Mouse (Mus musculus) 3T3-L1 (cell line): ENCODE measurements around the gene Mgll.
A peak's percentile ranks its signal among the peaks of the same experiment; 100 is the strongest.

ENCODE experiments used
- DNase-seq: peaks from one replicate; pipeline ENCODE4 v3.0.0-alpha.2; 2015; ENCODE audit warnings: low read depth, low spot score

Mgll gene

DNA sequence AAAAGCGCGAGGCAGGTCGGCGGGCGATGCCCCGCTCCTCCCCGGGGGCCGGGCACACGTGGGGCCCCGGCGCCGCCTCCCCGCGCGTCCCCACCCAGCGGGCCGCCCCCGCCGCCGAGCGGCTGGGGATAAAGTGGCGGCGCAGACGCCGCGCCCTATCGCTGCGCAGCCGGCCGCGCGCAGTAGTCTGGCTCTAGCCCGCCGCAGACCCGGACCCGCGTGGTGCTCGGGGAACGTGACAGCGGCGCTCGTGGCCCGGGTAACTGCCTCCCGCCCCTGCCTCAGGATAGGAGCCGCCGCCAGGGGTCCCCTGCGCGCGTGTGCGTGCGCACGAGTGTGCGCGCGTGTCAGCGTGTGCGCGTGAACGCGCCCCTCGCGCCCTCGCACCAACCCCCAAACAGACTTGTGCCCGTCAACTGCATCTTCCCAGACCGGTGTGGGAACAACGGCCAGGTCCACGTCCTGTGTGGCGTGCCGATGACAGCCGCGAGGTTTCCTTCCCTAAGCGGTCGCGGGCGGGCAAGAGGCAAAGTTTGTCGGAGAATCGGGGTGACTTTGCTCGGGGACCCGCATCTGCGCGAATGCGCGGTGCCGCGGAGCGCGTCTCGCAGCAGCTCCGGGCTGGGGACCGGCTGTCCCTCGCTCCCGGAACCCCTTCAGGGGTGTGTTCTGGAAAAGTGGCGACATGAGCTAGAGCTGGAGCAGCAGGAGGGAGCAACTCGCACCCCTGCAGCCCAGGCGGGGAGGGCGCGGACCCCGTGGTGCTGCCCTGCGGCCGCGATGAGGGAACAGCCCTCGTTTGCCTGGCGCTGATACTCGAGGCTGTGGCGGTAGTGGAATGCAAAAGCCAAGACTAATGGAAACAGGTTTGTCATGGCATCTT is at the start of gene Mgll:
Gene Mgll, plus strand, starts transcription at position 100 of the 883 bp plus-strand sequence.
- no peak for DNase-seq

DNA sequence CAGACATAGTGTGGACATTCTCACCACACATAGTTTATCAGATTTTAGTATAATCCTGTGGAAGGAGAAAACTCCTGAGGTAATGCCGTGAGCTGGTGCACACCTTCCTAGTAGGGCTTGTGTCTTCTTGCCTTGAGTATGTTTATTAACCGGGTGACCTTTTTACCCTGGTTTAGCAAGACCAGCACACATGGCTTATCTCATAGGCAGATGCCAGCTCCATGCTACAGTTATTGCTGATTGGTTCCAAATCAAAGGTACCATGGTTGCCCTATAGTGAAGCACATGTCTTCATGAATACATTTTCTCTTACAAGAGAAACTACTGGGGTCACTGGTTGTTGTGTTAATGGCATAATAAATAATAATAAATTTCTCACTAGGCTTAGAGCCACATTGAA is 48.4 kb upstream of the Mgll start:
- no peak for DNase-seq

DNA sequence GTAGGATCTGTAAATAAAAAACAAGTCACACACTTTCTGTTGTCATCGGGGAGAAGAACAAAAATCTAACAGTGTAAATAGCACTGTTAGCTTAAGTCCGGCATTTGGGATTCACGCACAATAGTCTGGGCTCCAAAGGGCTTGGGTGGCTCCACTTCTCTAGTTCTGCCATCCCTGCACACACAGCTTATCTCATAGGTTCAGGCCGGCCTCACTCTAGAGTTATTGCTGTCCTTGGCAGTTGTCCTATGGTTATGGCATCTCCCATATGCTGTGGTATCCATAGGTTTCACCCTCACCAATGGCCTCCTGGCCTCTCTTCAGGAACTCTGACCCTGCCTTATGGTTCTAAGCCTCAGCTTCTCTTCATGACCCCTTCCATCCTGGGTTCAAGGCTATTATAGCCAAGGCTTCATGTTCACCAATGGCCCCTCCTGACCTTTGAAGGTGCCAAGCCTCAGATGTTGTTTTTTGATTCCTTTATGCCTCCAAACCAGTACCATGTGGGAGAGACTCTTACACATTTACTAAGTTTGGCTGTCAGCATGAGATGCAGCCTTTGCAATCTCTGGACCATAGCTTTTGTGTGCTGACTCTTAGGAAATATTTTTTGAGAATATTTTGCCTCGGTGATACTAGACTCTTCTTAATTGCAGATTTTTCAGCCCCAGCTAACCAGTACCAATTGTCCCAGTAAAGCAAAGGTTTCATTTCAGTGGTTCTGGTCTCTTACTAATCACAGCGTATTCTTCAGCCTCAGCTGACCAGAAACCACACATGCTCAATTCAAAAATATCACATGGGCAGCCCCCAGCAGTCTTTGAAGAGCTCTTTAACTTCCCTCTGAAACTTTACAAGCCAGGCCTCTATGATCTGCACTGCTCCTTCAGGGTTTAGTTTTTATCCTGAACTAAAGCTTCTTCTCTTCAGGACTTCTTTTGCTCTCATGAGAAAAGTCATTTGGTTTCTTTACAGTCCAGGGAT is 47.2 kb upstream of the Mgll start:
- no peak for DNase-seq

DNA sequence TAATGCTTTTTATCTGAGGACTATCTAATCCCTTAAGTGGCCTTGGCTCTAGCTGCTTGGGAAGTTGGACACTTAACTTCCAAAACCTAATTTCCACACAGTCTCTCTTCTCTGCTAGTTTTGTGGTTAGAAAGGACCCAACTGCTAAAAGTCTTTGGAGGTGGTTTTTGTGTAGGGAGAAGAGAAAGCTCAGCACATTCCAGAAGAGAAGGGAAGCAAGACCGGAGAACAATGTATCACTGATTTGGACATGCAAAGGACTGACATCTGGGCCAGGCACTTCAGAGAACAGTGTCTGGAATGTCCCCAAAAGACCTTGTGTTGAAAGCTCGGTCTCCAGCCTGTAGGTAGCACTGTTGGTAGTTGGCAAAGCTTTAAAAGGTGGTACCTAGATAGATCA is 46.5 kb upstream of the Mgll start:
- no peak for DNase-seq

DNA sequence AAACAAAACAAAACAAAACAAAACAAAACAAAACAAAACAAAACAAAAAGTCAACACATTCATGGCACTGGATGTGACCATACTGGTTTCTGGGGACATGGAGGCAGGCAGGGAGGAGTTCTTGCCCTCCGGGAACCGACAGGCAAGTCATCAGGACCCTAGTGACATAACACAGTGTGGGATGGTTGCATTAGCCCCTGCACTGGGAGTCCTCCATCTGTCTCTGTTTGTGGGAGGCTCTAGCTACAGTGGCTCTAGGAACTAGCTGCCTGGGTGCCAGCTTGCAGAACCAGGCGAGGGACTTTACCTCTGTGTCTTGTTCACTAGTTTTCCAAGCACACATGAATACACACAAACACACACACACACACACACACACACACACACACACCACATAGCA is 43.2 kb upstream of the Mgll start:
- DNase-seq: no peak

DNA sequence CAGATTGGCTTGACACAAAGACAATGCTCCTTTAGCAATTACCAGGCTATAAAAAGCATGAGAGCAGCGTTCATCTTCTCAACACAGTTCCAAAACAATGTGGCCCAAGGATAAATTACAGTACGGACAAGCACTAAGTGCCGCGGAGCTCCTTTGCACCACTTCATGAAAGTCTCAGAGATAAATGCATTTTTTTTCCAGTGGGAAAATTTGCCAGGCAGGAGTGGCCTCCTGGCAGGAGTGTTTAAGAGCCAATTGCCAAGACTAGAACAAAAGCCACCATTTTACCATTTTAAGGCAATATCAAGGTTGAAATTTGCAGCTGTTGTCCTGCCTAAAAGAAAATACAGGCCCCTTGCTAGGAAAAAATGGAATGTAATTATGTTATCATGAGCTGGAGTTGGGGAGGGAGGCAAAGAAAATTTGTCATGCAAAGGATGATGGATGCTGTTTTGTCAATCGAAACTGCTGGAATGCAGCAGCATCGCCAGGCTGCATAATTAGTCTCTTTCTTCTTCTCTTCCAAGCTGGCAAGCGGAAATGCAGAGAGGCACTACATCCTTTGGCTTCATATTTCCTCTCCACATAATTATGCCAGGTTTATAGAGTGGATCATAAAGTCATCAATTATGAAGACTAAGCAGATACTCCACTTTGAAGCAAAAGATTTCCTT is 40.7 kb upstream of the Mgll start:
- no peak for DNase-seq

DNA sequence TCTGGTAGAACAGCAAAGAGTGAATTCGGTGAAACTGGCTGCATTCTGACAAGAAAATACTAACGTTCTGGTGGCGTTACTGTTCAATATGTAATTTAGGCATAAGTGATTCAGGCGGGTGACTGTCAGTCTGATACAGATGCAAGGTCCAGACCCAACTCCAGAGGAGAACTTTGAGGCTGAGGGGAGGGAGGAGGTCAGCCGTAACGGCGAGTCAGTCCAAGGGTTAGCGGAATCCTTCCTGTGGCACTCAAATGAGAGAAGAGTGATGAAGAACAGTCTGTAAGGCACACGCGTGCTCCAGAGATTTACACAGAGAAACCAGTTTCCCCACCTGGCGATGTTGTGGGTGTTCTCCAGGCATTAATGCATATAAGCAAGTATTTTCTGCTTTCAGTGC is 36.0 kb upstream of the Mgll start:
- DNase-seq: no peak

DNA sequence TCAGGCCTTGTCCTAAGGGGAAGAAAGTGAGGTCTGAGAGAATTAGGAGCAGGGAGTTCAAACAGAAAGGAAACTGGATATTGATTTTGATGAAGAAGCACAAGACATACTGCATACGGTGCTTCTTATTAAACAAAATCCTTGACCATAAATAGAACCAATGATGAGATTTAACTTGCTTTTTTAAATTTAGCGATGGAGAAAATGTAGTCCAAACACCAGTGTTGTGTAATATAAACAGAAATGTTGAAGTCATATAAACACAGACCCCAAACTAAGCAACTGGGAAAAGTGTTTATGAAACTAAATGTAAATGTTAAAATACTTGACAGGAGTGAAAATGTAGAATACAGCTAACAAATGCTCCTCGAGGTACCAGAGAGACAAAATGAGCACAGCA is 35.5 kb upstream of the Mgll start:
- DNase-seq: no peak

DNA sequence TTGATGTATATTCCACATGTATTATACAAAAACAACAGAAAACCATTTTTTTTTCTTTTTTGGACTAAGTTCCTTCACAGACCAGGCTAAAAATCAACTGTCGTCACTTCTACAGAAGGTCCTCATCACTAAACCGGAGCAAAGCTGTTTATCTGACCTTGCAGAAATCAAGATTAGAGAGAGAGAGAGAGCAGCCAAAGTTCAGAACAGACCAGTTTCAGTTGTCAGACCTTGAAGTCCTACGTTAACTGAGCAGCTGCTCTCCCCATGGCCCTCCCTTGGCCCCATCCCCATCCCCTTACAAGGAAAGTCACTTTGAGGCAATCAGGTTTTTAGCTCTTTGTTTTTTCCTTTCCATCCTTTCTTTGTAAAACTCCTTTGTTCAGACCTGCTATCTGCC is 34.0 kb upstream of the Mgll start:
- DNase-seq: no peak

DNA sequence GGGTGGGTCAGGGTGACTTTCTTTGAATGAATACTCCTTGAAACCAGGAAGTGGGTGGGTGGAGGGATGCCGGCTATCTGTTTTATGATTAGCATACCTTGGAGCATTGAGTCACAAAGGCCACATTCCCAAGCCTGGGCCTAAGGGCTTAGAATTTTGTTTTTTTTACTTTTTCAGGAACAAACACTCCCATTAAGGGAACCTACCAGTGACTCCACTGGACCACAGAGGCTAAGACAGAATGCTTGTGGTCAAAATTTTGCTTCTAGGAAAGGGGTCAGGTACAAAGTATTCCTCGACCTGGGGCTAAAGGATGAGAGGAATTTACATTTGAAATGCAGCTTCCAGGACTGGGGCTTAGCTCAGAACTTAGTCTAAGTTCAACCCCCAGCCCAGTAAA is 32.9 kb upstream of the Mgll start:
- DNase-seq: no peak

DNA sequence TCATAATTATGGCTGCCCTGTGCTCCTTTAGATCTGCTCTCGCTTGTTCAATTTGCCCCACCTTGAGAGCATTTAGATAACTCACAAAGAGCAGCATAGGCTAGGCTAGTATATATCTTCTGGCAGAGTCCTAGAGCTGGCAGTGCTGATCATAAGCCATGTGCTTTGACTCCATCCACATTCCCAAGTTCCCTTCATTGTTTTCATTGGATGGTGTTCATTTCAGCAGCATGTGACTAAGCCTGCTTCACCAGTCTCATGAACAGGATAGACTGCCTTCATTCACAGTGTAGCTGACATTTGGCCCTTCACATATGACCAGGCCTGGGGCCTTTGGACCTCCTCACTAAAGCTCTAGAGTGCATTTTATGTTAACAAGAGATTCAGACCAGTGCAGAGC is 21.3 kb upstream of the Mgll start:
- DNase-seq: peak; percentile 12

DNA sequence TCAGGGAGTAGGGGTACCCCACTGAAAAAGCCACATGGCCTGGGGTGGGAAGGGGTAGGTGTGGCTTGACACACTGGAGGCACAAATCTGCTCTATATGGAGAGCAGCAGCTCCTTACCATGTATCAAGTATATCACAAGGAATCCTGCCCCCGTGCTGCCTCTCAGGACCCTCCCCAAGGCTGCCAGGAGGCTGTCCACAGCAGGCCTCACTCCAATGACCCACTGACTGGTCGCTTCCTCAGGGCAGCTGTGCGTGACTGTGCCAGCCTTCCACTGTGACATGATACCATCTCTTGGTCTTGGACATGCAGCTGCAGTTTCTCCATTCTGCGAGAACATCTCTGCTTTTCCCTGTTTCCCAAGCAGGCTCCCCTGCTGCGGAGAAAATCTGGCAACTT is 20.5 kb upstream of the Mgll start:
- DNase-seq: no peak

DNA sequence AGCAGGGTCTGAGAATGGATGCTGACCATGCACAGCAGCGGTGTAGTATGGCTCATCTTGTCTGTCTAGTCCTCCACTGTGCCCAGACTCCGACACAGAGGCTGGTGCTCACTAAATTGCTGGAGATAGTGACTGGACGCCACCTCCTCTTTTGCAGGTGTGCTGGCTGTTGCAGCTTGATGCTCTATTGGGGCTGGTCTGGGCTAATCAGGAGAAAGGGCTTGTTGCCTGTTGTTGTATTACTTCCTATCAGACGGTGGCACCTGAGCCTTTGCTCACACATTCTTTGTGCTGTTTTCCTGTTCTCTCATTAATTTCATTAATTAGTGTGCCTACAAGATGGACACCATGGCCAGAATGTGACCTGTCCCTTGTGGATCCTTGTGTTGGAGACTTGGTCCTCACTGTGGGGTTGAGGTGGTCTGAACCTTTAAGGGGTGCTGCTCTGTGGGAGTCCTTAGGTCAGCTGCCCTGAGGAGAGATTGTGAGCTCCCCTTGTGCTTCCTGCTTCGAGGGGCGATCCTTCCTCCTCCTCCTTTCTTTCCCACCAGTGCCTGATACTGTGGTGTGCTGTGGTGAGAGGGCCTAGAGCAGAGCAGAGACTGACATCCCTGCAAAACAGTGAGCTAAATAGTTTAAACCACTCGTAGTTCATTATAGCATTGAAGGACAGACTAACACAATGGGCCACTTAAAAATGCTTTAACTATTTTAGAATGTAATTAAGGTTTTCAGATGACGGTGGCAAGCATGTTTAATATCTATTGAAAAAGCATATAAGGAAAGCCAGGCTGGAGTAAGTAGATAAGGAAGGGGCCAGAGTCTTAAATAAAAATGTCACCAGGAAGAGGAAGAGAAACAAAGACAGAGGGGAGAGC is 15.6 kb upstream of the Mgll start:
- no peak for DNase-seq

DNA sequence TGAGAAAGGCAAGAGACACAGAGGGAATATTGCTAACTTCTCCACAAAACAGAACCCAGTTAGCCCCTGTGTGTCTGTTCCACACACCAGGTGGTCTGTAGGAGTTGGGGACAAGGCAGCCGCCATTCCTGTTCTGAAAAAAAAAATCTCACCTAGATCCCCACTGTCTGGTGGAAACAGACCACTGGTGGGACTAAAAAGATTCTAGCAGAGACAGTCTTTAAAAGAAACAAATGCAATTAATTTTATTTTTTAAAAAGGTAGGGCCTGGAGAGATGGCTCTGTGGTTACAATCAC is 15.0 kb upstream of the Mgll start:
- no peak for DNase-seq

DNA sequence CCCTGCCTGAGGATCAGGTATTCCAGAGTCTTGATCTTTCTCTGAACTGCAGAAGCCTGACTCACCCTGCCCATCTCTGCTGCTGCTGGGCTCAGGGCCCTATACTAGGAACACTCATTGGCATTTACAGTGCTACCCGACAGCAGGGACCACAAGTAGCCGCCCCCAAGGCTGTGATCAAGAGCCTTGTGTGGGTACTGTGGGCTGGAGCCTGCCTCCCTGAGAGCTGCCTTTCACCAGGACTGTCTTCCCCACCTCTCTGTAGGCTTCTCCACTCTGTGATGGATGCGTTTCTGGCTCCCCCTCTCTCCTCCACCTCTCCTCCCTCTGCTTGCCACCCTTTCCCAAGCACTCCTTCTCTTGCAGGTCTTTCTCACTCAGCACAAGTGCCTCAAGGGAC is 12.9 kb upstream of the Mgll start:
- DNase-seq: no peak

DNA sequence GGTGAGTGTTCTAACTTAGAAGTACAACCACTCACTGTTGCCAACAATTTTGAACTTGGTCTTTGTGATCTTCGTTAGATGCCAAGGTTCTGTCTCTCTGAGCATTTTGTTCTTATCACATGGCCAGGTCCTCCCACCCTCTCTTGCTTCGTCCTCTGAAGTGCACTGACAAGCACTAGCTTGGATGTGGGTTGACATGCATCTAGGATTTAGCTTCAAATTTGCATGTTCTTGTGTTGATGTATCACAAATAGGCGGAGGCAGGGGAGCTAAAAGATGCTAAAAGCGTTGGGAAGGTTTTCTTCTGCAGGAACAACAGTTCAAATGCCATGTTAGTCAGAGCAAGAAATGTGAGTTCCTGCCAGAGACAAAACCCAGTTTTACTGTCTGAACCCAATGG is 12.1 kb upstream of the Mgll start:
- no peak for DNase-seq

DNA sequence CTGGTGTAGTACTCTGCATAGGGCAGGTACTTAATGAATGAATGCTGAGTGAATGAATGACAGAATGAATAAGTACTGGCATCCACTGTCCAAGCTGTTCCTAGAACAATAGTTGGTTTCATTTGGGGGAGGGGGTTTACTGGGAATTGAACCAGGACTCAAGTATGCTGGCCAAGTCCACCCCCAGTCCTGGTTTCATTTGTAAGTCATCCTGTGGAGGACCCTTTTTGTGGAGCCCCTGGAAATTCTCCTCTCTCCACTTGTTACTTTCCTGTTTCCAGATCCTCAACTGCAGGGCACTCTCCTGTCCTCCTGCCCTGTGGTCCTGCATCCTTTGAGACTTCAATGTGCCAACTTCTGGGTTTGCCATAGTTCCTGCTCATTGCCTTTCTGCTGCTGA is 10.9 kb upstream of the Mgll start:
- no peak for DNase-seq

DNA sequence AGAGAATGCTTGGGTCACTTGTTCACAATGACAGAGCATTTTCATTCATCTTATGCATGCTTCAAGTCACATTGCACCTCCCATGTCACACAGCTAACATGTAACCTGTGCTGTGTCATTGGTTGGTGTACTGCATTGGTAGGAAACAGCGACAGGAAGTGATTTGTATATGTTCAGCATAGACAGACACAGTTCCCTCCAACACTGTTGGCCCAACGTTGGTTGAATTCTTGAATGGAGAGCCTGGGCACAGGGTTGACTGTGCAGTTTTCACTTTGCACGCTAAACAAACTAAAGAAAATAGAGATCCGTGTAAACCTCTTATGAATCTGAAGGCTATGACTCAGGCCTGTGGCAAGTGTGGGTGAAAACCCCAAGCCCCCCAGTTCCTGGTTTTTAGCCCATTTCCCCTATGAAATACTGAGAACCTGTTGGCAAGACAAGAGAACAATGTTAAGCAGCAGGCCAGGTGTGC is 10.0 kb upstream of the Mgll start:
- no peak for DNase-seq

DNA sequence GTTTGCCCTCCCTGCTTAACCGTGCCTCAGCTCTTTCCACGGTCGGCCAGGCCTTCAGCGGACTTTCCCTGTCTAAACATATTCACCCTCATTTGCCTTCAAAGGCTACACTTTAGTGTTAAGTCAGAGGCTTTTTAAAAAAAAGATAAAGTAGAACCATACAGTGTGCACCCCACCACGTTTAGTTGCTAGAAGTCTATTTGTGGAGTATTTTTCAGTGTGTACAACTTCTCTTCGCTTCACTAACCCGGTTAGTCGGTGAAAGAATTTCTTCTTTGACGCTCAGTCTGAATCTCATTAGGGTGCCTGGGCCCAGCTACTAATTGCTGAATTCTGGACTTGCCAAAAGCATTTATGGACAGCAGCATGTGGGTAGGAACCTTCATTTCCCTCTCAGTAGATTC is 8.8 kb upstream of the Mgll start:
- no peak for DNase-seq

DNA sequence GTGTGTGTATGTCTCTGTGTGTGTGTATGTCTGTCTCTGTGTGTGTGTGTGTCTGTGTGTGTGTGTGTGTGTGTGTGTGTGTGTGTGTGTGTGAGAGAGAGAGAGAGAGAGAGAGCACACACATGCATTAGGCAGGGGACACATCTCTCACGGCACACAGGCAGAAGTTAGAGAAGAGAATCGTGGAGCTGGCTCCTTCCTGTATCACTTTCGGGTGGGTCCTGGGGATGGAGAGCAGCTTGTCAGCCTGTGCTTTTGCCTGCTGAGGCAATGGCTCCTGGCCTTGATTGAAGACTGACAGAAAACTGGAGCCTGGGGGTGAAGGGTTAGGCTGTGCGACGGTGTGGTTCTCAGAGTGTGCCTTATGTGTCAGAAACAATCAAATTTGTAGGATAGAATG is 8.2 kb upstream of the Mgll start:
- DNase-seq: no peak
